Mouse (Mus musculus) heart, embryonic 14.5 days (tissue): ENCODE results near the gene Hbp1. TPM values are rescaled to one million over a fixed set of nuclear protein-coding genes. Genes with fewer than 3 reads are reported as not detected.

ENCODE experiments used
- ATAC-seq: fragments of 200-750 bp; cut with Nextera tagmentation; 2 replicates; pipeline ENCODE4 v1.8.0; 2017; ENCODE audit warnings: low read depth, moderate TSS enrichment; ENCODE audit not compliant: insufficient number of reproducible peaks, insufficient read depth, low FRiP score
- H3K27ac ChIP-seq, 2 experiments: fragments of 200-500 bp in 1 of 2; fragments of 300-500 bp in 1 of 2; sonication (generic) in 1 of 2; replicated peaks in 1 of 2; 2 replicates each; pipeline ENCODE4 v1.5.1; 2012 to 2014; ENCODE audit warnings: low read depth in 2 of 2, low read length in 2 of 2, control low read depth in 1 of 2, mild to moderate bottlenecking in 1 of 2, mixed read lengths in 1 of 2; ENCODE audit not compliant: control insufficient read depth in 1 of 2, insufficient read depth in 1 of 2
- H3K27me3 ChIP-seq: fragments of 300-500 bp; sonication (generic); 2 replicates; pipeline ENCODE4 v1.6.1; 2014; ENCODE audit warnings: mild to moderate bottlenecking, low read length, control low read depth; ENCODE audit not compliant: control insufficient read depth, insufficient read depth
- H3K36me3 ChIP-seq: fragments of 300-500 bp; sonication (generic); 2 replicates; pipeline ENCODE4 v1.6.1; 2014; ENCODE audit warnings: mild to moderate bottlenecking, control low read depth, low read length, mixed read lengths; ENCODE audit not compliant: control insufficient read depth, insufficient read depth
- H3K4me1 ChIP-seq, 2 experiments: fragments of 200-500 bp in 1 of 2; fragments of 300-500 bp in 1 of 2; sonication (generic) in 1 of 2; 2 replicates each; pipeline ENCODE4 v1.6.1; 2012 to 2014; ENCODE audit warnings: low read length in 2 of 2, control low read depth in 1 of 2, mixed read lengths in 1 of 2; ENCODE audit not compliant: control insufficient read depth in 2 of 2, insufficient read depth in 2 of 2
- H3K4me2 ChIP-seq: fragments of 300-500 bp; sonication (generic); 2 replicates; pipeline ENCODE4 v1.6.1; 2014; ENCODE audit warnings: mild to moderate bottlenecking, low read length
- H3K4me3 ChIP-seq, 2 experiments: fragments of 200-500 bp in 1 of 2; fragments of 300-500 bp in 1 of 2; sonication (generic) in 1 of 2; 2 replicates each; pipeline ENCODE4 v1.5.1; 2012 to 2014; ENCODE audit warnings: low read length in 2 of 2, mild to moderate bottlenecking in 2 of 2, control low read depth in 1 of 2, low read depth in 1 of 2, moderate library complexity in 1 of 2; ENCODE audit not compliant: control insufficient read depth in 1 of 2, insufficient read depth in 1 of 2
- H3K9ac ChIP-seq: fragments of 300-500 bp; sonication (generic); 2 replicates; pipeline ENCODE4 v1.6.1; 2014; ENCODE audit warnings: mild to moderate bottlenecking, low read length
- H3K9me3 ChIP-seq: fragments of 300-500 bp; sonication (generic); 2 replicates; pipeline ENCODE4 v1.6.1; 2016; ENCODE audit warnings: low read length, control low read depth; ENCODE audit not compliant: control insufficient read depth
- whole genome bisulfite sequencing: fragments of 180-500 bp; shearing (Covaris S2); extraction: QIAGEN DNeasy Blood & Tissue Kit; methylation state at CpG from one replicate; pipeline ENCODE4 v1.1.7; 2014; 5-methylcytosine and 5-hydroxymethylcytosine counted together
- polyA plus RNA-seq: library from polyadenylated mRNA; unstranded; fragments of >200 nt; fragmentation: Nextera tagmentation; extraction: Ambion mirVana; gene quantifications from 2 replicates; pipeline ENCODE4 v1.2.1, GENCODE M21; 2014

Gene Hbp1
- polyA plus RNA-seq, 1 experiment from 2014 or later, result 138 TPM

DNA sequence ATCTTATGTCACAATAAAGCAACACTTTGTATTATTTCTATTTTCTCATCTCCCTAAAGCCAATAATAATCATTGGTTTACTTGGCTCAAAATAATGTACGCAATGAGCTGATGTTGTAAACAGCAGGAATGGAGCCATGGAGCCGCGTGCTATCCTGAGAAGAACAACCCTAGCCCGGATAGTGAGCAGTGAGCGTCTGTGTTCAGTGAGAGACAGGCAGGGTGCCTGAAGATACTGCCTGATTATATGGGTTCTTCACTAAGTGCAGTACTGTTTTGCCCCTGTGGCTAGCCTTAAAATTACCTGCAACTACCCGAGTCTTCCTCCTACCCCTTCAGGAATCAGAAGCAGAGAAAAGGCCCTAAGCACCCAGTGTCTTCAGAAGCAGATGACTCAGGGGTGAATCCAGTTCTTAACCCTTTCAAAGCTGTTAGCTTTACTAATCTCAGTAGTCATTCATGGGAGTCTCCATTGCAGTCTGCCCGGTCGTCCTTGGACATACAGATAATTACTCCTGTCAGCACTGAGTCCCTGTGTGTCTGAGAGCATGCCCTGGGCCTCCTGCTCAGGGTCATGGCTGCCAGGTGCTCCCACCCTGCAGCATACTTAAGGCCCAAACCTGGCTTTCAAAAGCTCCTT is 55.1 kb downstream of the Hbp1 start:
- H3K27ac ChIP-seq, result no peak overlapping the region; a peak in 1 of 4 replicates
- 39% methylated on average over 8 of the region's 8 CpGs for WGBS
- peaks cover 3% of the 10 kb centered on the region for H3K36me3 ChIP-seq

DNA sequence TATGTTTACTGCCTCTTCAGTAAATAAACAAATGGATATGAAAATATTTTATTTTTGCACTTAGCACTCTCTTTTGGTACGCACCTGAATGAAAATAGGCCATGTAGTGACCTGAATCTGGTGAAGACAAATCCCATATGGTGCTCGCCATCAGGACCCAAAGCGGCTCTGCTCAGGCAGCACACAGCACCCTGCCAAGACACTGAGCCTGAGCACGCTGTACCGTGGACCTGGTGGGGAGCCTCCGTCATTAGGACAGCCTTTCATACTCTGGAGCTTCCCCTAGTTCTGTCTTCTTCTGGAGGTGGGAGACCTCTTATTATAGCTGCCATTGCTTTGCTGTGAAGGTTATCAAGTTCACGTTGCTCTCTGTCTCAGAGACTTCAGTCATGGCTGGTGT is 57.6 kb downstream of the Hbp1 start:
- no peak for ATAC-seq

More for the DNA sequence above, 55.1 kb downstream of the Hbp1 start:
- Histone ChIP-seq H3K4me2 (no peak overlapping the region), H3K27me3 (no peaks in the 10 kb centered on the region), H3K4me1 (peaks cover 8 to 11% of the 10 kb centered on the region in 2 experiments), H3K4me3 (no peak overlapping the region), H3K9ac (no peak overlapping the region), H3K9me3 (no peaks in the 10 kb centered on the region)
- no peak for ATAC-seq

DNA sequence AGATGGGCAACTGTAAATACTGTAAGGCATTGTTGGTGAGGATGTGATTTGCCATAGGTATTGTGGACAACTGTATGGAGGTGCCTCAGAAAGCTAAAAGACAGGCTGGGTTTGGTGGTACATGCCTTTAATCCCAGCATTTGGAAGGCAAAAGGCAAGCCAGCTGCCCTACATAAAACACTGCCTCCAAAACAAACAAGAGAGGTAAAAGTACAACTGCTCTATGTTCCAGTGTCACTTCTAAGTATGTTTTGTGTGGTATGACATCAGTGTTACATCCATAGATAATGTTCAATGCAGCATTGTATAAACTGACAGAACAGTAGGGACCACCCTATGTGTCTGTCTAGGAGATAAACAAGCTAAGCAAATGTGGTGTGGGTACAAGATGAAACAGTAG is 58.3 kb downstream of the Hbp1 start:
- Histone ChIP-seq H3K27me3 (no peaks in the 10 kb centered on the region), H3K9me3 (no peaks in the 10 kb centered on the region), H3K4me1 (peaks cover 8 to 11% of the 10 kb centered on the region in 2 experiments), H3K27ac (no peak overlapping the region), H3K4me2 (no peak overlapping the region), H3K9ac (no peak overlapping the region), H3K36me3 (peaks cover 10% of the 10 kb centered on the region), H3K4me3 (no peak overlapping the region)
- ATAC-seq, result no peak

More for the DNA sequence above, 57.6 kb downstream of the Hbp1 start:
- no peak overlapping the region for H3K4me3 ChIP-seq
- no peaks in the 10 kb centered on the region for H3K9me3 ChIP-seq
- no peaks in the 10 kb centered on the region for H3K27me3 ChIP-seq
- no peak overlapping the region for H3K4me2 ChIP-seq
- H3K36me3 ChIP-seq, result peaks cover 6% of the 10 kb centered on the region
- H3K4me1 ChIP-seq, result peaks cover 8 to 11% of the 10 kb centered on the region in 2 experiments
- no peak overlapping the region for H3K27ac ChIP-seq
- no peak overlapping the region for H3K9ac ChIP-seq
- WGBS, result 84% methylated on average over 7 of the region's 7 CpGs

DNA sequence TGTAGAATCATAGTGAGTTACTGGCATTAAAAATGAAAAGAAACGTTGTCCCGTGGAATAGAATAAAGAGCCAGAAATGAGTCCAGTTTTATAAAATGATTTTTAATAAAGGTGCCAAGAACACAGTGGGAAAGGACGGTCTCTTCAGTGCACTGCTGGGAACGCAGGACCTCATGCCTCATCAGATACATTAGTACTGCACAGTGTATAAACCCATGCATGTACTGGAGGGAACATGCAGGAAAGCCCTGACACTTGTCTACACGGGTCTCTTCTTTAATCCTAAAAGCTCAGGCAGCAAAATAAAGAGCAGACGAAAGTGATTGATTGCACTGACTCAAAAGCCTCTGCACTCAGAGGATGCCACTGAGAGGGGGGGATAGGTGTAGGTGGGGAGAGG is 59.6 kb downstream of the Hbp1 start:
- ATAC-seq, result no peak
- Histone ChIP-seq H3K9me3 (no peaks in the 10 kb centered on the region), H3K4me2 (no peak overlapping the region), H3K4me1 (peaks cover 2 to 7% of the 10 kb centered on the region in 2 experiments), H3K4me3 (no peak overlapping the region), H3K9ac (no peak overlapping the region), H3K36me3 (peaks cover 22% of the 10 kb centered on the region), H3K27ac (no peak overlapping the region), H3K27me3 (no peaks in the 10 kb centered on the region)
- 83% methylated on average over 6 of the region's 6 CpGs for WGBS

DNA sequence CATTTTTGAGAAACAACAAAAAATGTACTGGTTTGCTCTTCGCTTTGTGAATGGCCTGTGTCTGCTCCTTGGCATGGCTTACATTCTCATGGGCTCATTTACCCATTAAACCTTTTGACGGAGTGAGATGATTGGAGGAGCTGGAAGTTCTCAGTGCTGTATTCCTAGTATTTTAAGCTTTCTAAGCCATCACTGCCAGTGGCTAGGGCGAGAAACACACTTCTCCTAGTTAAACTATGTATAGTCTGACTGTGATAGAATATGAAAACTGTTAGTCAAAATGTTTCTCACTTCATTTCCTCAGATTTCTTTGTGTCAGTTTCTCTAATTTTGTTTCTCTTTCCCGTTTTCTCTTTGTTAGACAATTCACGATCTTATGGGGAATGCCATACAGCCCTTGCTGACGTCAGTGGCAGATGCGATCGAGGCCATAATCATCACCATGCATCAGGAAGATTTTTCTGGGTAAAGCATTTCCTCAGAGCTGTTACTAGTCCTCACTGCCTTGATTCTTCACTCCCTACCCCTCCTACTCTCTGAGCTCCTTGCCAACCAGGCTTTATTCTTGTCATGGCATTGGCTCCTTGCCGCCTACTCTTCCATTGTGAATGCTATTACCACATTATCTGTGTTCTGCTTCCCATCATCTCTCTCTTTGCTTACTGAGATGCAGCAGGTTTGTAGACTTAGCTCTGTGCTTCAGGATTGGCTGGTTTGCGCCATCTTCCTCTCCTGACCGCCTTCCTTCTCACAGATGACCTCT is 64.3 kb downstream of the Hbp1 start:
- no peak for ATAC-seq
- no peaks in the 10 kb centered on the region for H3K4me1 ChIP-seq
- no peaks in the 10 kb centered on the region for H3K27me3 ChIP-seq
- H3K4me2 ChIP-seq, result no peak overlapping the region
- H3K27ac ChIP-seq, result no peak overlapping the region
- no peak overlapping the region for H3K9ac ChIP-seq
- peaks cover 22% of the 10 kb centered on the region for H3K36me3 ChIP-seq
- 94% methylated on average over 11 of the region's 11 CpGs for WGBS
- H3K4me3 ChIP-seq, result no peak overlapping the region
- no peaks in the 10 kb centered on the region for H3K9me3 ChIP-seq

DNA sequence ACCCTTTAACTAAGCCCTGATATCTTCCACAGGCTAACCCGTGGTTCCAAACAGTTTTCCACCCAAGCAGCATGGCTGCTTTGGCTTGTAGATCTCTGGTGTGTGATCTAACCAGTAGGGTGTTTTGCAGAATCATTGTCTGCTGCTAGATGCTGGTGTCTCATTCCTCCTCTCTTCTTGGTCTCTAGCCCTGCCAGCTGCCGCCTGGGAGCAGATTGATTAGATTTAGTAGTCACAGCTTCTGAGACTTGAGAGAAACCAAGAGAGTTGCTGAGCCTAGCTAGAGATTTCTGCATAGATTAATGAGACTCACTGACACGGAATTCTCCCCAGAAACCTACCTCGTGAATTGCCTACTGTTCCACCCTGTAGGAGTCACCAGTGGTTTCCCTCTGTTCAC is 65.3 kb downstream of the Hbp1 start:
- Histone ChIP-seq H3K4me2 (no peak overlapping the region), H3K4me1 (no peaks in the 10 kb centered on the region), H3K27me3 (no peaks in the 10 kb centered on the region), H3K36me3 (peaks cover 22% of the 10 kb centered on the region), H3K9ac (no peak overlapping the region), H3K9me3 (no peaks in the 10 kb centered on the region), H3K4me3 (no peak overlapping the region), H3K27ac (no peak overlapping the region)
- ATAC-seq, result no peak
- WGBS, result 76% methylated on average over 4 of the region's 4 CpGs

DNA sequence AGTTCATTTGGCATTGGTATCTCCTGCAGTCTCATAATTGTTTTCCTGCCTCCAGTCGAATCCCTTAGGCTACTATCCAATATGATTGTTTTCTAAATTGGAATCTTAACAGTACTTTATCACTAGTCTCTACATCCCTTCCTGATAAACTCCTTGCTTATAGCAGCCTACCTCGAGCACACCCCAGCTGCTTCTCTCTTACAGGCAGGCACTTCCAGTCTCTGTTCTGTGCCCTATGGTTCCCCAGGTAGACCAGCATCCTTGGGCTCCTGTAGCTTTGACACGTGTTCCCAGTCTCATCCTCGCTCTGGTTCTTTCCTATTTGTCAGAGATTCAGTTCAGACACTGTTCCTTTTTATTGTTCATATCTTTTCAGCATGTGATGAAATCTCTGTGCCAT is 66.0 kb downstream of the Hbp1 start:
- H3K27me3 ChIP-seq, result no peaks in the 10 kb centered on the region
- no peaks in the 10 kb centered on the region for H3K9me3 ChIP-seq
- H3K36me3 ChIP-seq, result peaks cover 22% of the 10 kb centered on the region
- 72% methylated on average over 4 of the region's 4 CpGs for WGBS
- no peak overlapping the region for H3K4me3 ChIP-seq
- no peaks in the 10 kb centered on the region for H3K4me1 ChIP-seq
- H3K4me2 ChIP-seq, result no peak overlapping the region
- H3K9ac ChIP-seq, result no peak overlapping the region
- H3K27ac ChIP-seq, result no peak overlapping the region
- no peak for ATAC-seq
